Mouse (Mus musculus) testis, postnatal 14 days (tissue): ENCODE results near the gene Ccdc170.

Source experiments
- DNase-seq: peaks from one replicate; pipeline ENCODE4 v3.0.0; 2021; ENCODE audit warnings: low spot score

Ccdc170 gene

GRCm38 (mm10) chr10:4520394-4521102 lies 38.2 kb downstream of the Ccdc170 start:
- no peak for DNase-seq

GRCm38 (mm10) chr10:4522116-4522515 lies 39.8 kb downstream of the Ccdc170 start:
- no peak for DNase-seq

DNA sequence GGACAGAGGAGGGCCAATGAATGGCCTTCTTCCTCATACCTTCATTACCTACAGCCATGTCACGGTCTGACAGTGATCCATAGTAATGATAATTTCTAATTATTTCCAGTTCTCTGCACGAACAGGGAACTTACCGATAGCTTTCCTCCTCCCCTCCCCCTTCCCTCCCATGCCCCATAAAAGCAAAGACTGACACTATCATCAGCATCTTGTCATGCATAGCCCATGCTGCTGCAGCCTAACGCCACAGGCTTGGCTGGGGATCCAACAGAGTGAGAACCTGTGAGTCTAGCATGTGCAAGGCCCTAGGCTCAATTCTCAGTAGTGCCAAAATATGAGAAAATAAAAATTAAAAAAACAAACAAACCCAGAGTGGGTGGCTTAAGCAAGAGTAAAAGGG lies 40.8 kb downstream of the Ccdc170 start:
- no peak for DNase-seq

DNA sequence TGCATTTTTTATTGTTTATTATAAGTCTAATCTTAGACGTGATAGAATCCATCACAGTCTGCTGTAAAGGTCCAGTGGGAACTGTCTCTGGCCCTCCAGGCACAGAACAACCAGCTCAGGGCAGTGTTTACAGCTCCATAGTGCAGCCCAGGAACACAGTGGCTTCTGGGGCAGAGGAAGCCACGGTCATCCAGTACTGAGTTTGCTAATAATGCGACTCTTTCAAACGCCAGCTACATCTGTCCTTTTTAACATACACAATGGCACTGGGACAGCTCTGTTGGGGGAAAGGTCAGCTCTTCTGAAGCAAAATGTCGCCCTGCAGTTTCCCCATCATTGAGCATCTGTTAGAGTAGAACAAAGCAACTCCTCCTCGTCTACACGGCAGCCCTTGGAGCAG lies 45.7 kb downstream of the Ccdc170 start:
- no peak for DNase-seq

GRCm38 (mm10) chr10:4530638-4531235 lies 48.4 kb downstream of the Ccdc170 start:
- no peak for DNase-seq

DNA sequence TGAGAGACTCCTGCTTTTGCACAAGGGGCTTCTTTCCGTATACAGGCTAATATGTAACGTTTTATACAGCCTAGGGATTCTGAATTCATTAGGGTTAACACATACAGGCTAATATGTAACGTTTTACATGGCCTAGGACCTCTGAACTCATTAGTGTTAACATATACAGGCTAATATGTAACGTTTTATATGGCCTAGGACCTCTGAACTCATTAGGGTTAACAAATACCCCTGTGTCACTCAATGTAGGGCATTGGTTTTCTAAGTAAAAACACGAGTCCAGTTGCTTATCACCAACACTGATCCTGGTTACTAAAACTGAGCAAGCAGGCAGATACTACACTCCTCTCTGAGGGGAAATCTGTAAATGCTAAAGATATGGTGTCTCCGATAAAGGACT lies 49.6 kb downstream of the Ccdc170 start:
- DNase-seq, result no peak

DNA sequence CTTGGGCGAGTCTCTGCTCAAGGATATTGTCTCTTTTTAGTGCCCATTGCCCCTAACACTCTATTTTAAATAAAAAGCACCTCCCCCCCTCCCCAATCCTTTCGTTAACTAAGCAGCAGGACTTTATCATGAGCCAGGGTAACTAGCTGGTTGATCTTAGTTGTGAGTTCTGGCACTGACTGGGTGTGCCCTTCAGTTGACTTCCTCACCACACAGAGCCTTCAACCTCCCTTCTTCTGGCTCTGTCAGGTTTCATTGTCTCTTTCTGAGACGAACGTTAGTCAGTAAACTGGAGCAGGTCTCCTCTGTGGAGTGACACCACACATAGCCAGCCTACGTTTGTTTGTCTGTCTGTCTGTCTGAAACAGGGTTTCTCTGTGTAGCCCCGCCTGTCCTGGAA lies 50.4 kb downstream of the Ccdc170 start:
- DNase-seq, result no peak

GRCm38 (mm10) chr10:4533873-4534272 lies 51.6 kb downstream of the Ccdc170 start:
- DNase-seq, result peak; percentile 44

DNA sequence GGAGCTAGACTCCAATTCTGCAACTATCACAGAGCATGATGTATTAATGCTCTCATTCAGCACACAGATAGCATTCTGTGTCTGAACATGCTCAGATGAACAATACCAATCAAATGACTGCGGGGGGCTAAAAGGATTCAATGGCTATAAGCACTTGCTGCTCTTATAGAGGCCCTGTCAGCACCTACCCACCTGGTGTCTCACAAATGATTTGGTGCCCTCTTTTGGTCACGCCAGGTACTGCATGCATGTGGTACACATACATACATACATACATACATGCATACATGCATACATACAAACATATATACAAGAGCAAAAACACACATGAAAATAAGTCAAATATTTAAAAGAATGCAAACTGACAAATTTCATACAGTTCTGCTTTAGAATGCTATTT lies 63.2 kb downstream of the Ccdc170 start:
- peak; percentile 23 for DNase-seq

DNA sequence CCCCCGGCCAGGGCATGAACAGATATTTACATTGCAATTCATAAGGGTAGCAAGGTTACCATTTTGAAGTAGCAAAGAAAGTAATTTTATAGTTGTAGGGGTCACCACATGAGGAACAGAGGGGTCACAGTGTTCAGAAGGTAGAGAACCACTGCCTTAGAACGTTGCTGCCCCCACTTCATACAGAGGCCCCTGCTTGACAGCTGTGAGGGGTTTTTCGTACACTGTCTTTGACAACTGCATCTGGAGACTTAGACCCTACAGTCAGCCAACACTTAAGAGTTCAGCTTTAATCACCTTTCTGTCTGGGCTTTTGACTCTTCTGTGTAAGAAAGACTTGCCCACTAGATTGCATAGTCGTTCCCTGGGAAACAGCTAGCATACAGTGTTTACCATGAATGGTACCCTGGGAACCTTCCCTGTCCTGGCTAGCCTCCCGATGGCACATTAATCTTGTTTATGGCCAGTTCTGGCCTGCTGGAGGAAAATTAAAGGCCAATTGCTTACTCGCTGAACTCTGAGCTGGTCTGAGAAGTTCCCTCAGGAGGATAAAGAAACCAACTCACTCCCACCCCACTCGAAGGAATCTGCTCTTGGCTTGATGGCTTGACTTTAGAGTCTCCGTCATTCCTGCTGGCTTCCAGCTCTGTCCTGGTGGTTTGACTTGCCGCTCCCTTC lies 71.3 kb downstream of the Ccdc170 start:
- no peak for DNase-seq

DNA sequence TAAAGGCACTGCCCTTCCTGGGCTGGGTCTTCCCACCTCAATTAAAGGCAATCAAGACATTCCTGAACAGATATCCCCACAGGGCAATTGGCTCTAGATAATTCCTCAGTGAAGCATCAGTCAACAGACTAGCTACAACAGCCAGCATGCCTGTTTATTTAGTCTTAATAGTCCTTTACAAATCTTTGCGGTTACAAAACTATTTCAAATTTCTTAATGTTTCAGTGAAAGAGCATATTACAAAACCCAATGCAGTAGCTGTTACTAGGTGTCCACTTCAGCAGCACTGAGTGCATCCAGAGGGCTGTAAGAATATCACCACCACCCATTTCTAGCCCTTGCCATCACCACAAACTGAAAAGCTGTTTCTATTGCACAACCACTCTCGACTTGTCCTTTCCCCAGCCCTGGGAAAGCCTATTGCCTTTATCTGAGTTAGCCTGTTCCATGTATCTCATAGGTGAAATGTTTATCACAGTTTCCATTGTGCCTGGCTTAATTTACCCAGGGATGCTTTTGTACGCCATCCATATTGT lies 74.6 kb downstream of the Ccdc170 start:
- DNase-seq, result no peak

- no peak for DNase-seq
Measured at GRCm38 (mm10) chr10:4559132-4559531, 76.8 kb downstream of the Ccdc170 start.

DNA sequence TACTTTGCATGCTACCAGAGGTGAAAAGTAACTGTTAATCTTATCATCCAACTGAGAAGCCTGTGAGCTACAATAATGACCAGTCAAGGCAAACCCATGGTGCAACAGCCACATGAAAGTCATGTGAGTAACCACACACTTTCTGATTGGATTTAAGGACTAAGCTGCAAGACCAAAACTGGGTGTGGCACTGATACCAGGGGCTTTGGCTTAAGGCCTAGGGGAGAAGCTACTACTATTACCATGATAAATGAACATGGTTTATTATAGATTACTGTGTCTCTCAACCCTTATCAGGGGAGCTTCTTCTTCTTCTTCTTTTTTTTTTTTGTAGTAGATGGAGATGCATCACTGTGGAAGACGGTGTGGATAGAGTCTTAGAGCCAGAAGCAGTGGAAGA lies 82.8 kb downstream of the Ccdc170 start:
- no peak for DNase-seq

DNA sequence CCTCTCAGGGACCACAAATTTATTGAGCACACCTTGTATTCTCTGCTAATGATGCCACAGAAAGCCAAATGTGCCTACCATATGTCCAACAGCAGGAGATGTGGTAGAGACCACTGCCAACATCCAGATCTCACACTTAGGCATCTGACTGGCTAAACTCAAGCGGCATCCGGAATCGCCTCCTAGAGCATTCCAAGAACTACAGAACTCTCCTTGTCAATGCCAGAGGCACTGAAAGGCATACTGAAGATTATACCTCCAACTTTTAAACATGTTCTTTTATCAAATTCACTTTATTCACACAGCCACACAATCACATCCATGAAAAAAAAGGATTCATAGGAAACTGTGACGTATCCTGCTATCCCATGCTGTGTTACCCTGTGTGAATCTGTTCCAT lies 88.5 kb downstream of the Ccdc170 start:
- DNase-seq, result no peak

DNA sequence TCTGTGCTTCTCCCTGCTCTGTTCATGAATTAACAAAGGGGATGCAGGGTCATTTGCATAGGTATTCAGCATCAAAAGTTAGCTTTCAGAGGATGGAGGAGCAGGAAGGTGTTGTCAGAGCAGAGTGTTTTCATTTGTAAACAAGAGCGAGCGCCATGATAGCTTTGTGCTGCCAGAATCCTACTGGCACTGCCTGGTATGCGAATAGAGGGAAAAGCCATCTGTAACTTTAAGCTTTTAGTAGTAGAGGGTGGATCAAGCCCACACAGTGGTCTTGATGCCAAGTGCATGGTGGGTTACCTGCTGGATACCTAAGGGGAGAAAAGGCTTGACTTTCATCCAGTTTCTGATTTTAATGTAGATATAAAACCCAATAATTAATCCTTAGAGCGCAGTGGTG lies 89.0 kb downstream of the Ccdc170 start:
- no peak for DNase-seq

DNA sequence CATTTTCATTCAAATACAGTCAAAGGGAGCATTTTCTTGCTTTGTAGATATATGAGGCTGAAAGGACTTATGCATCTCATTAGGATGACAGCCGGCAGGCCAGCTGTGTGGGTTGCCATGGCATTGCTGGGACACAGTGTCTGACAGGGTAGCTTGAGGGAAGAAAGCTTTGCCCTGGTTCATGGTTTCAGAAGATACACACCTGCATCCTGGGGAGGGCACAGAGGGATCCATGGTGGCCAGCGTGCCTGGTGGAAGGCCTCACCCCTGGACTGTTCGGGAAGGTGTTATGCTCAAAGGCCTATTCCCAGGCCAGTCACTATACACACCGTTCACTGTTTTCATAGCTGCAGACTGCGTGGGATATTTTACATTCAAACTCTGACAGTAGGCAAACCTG lies 99.6 kb downstream of the Ccdc170 start:
- no peak for DNase-seq

DNA sequence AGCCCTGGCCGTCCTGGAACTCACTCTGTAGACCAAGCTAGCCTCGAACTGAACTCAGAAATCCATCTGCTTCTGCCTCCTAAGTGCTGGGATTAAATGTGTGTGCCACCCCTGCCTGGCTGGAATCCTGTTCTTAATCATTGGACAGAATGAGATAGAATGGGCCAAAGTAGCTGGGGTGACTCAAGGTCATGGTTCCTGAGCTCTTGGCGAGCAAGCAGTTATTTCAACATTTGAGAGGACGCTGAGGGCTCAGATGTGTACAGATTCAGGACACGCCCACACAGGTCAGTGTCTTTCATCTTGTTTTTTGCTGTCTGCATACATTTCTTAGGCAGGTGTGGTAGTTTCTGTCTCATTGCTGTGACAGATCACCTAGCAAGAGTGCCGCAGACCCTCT lies 104.4 kb downstream of the Ccdc170 start:
- DNase-seq, result no peak

DNA sequence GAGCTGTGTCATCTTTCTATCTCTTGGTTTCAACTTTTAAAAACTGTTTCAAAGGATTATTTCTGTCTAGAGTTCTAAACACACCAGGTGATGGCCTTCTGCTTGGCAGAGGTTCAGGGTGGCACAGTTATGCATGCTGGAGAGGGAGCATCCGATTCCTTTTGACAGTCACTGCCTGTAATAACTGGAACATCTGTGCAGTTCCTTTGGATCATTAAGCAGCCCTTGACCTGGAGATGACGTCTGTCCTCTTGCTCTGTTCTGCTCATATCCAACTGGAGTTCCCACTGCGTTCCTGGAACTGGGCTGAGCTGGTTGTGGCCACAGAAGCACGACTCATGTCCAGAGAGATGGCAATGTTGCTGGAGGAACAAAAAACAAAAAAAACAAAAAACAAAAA lies 107.3 kb downstream of the Ccdc170 start:
- DNase-seq, result no peak

DNA sequence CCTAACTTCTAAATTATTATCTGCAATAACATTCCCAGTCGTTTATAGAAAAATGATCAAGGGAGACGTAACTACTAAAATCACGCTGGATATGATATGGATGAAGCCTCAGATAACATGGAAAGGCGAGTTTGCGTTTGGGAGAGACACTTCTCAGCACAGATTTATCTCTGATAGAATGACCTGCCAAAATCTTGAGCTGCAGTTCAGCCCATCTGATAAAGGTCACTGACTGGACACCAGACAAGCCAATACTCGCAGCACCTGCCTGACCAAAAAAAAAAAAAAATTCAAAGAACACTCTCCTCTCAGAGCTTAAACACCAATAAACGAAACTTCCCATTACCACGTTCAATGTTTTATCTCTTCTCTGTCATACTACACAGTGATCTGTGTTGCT lies 108.7 kb downstream of the Ccdc170 start:
- no peak for DNase-seq

- DNase-seq, result no peak
Measured at GRCm38 (mm10) chr10:4593828-4594227, 111.5 kb downstream of the Ccdc170 start.

DNA sequence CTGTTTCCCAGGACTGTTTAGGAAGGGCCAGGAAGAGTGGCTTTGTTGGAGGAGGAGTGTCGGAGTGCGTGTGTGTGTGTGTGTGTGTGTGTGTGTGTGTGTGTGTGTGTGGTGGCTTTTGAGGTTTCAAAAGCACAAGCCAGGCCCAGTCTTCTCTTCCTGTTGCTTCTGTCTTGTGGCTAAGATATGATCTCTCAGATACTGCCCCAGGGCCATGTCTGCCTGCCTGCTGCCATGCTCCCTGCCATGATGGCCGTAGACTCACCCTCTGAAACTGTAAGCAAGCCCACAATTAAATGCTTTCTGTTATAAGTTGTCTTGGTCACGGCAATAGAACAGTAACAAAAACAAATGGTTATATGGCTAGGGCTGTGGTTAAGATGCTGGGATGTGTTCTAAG lies 114.9 kb downstream of the Ccdc170 start:
- DNase-seq, result no peak

DNA sequence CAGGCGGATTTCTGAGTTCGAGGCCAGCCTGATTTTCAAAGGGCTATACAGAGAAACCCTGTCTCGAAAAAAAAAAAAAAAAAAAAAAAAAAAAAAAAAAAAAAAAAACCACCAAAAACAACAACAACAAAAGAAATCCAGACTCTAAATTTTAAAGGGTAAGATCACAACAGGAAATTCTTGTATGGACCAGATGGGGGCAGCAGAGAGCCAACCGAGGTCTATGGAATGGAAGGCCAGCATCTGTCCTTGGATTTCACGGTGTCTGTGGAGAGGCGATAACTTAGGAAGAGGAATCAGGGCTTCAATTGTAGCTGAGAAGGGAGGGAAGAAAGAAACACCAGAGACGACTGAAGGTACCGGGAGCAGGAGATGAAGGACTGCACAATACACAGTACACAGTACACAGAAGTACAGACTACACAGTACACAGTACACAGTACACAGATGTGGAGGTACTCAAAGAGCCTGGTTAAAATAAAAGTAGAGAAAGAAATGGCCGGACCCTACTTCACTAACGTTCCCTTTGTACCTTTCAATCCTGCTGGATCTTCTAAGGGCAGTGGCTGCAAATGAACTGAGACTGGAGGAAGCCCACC lies 116.0 kb downstream of the Ccdc170 start:
- peak; percentile 50 for DNase-seq

DNA sequence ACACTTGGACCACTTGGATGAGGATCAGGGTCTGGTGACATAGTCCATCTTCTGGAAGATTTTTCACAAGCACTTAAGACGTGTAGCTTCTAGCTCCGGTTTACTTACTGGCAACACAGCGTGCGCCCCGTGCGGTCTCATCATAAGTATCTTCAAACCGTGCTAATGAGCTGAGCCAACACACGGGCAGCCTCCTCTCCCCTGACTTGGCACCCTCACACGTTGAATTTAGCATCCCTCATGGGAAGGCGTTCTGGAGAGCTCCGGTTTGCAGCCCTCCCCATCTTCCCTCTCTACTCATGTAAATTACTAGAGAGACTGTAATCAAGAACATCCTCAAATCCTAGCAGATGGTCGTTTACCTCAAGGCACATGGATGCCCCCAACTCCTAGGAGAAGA lies 116.6 kb downstream of the Ccdc170 start:
- no peak for DNase-seq
